Mouse (Mus musculus) c-Kit-positive CD71-negative TER-119-negative erythroid progenitor cells, embryonic 14.5 days (primary cell): ENCODE results near the gene Pinlyp.
"Not testable (repeated sequence)": the region's sequence is repeated elsewhere in the genome, so short reads cannot be mapped to it uniquely, and the experiment has no call there.

Source experiments
- DNase-seq: peaks from one replicate; pipeline ENCODE4 v3.0.0-alpha.2; 2013; ENCODE audit warnings: low read depth

Gene Pinlyp

DNA sequence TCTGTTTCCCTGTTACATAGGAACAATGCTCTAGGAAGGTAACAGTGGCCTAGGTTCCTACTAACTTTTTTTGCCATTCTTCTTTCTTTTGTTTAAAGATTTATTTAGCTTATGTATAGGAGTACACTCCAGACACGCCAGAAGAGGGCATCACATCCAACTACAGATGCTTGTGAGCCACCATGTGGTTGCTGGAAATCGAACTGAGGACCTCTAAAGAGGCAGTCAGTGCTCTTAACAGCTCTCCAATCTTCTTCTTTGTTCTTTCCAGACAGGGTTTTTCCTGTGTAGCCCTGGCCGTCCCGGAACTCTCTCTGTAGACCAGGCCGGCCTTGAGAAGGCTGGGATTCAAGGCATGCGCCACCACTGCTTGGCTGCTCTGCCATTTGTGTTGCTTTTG, 20.9 kb downstream of the Pinlyp start:
- DNase-seq = no peak

DNA sequence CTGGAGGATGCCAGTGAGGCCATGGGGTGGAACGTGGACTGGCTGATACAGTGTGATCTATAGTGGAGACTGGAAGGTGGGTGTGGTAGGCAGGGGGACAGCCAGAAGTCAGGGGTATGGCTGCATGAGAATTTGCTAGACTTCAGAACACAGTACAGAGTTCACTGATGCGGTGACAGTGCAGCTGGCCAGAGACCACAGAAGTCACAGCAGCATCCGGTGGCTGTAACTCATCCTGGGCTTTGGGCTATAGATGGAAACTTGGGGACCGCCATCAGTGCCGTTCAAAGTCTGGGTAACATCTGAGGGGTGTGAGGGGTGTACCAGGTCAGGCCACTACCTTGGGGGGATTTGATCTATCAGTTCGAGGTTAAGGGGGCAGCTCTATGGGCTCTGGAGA, 22.2 kb downstream of the Pinlyp start:
- DNase-seq = no peak

DNA sequence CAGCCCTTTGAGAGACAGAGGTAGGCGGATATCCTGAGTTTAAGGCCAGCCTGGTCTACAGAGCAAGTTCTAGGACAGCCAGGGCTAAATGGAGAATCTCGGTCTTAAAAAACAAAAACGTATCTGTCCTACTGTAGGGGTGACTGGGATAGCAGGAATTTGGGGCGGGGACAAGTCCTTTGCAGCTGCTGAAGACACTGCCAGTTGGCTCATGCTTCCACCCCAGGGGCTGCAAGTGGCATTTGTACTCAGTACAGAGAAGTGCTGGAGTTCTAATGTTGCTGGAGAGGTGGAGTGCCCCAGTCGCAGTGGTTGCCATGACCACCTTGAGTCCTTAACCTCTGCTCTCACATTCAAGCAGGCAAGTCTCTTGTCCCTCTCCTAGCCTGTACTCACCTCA, 23.1 kb downstream of the Pinlyp start:
- DNase-seq = no peak

DNA sequence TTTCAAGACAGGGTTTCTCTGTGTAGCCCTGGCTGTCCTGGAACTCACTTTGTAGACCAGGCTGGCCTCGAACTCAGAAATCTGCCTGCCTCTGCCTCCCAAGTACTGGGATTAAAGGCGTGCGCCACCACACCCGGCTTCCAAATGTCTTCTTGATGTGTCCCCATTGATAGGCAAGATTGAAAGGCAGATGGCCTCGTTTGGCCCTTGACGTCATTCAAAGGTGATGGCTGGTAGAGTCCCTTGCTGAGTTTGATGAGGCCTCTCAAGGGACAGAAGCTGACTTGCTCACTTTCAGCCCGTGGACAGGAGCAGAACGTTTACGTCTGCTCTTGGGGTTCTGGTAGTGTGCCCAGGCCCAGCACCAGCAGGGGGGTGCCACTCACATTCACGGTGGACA, 25.9 kb downstream of the Pinlyp start:
- not testable (repeated sequence) for DNase-seq

DNA sequence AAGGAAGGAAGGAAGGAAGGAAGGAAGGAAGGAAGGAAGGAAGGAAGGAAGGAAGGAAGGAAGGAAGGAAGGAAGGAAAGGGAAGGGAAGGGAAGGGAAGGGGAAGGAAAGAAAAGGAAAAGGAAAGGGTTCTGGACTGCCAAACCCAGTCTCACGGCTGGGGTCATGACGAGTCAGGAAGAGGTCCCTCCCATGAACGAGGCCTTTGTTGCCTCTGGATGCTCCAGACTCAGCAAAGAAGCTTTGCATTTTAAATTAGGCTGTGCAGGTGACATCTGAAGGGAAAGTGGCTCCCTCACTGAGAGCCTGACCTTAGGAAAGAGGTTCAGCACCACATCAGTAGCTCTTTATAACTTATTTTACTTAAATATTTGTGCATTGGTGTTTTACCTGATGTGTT, 26.8 kb downstream of the Pinlyp start:
- DNase-seq = no peak

DNA sequence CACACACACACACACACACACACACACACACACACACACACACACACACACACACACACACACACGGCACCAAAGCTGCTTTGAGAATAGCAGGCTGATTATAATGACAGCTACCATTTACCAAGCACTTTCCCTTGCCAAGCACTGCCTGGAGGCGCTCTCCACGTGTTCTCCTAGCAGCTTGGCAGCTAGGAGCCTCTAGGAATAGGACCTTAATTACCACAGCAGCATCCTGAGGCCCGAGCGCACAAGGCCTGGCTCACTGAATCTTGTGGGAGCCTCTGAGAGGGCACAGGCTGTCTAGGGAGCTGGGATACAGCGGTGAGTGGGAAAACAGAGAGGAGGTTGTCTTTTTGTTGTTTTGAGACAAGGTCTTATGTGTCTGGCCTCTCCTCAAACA, 28.3 kb downstream of the Pinlyp start:
- no peak for DNase-seq

DNA sequence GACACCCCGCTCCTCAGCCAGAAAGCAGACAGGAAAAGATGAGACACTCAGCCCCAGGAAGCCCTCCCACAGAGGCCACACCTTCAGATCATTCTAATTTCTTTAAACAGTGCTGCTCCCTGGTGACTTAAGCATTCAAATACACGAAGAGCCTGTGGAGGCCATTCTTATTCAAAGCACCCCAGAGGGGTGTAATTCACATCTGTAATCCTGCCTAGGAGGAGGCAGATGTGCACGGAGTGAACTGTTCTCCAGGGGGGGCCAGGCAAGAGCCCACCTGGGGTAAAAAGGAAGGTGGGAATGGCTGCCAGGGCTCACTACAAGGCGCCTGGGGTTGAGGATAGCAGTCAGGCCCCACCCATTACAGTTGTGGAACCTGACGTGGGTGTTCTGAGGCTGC, 28.8 kb downstream of the Pinlyp start:
- no peak for DNase-seq

DNA sequence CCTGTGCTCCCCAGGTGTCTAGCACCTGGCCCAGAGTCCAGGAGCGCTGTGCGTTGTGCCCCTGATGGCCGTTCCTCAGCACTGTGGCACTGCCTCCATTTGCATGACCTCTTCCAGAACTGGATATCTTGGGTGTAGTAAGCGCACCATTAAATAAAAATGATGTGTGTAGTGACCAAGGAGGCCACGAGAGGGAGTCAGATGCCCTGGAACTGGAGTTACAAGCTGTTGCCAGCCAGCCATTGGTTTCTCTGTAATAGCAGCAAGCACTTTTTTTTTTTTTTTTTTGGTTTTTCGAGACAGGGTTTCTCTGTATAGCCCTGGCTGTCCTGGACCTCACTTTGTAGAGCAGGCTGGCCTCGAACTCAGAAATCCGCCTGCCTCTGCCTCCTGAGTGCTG, 29.6 kb downstream of the Pinlyp start:
- not testable (repeated sequence) for DNase-seq

DNA sequence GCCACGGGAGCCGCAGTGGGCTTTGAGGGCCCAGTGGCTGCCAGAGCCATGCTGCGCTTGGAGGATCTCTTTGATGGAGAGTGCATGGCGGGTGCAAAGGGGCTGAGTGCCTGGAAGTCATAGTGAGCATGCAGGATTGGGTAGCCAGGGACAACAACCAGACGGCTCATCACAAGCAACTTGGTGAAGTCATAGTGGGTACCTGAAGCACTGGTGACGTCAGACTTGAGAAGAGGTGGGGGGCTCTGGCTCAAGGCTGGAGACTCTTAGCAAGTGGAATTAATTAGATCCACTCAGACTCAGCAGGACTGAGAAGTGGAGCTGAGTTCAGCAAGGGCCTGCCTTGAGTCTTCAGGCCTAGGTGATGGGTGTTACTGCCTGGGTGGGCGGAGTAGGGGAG, 33.6 kb downstream of the Pinlyp start, which contains the start of gene AC161166.1:
TSS of gene AC161166.1 (minus strand) at position 101 of the 400 bp plus-strand sequence.
- DNase-seq = no peak

DNA sequence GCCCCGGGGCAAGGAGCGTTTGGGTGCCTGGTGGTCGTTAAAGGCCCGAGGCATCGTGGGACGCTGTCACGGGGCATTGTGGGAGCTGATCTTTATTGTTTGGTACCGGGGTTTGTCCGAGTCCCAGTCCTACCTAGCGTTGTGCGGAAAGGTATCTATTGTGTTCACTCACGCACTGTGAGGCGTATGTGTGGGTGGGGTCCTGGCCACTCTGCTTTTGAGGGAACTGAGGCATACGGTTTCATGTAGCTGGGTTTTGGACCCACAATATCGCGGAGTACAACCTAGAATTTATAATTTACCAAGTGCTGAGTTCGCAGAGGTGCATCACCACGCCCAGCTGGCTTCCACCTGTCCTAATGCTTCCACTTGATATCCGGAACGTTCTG, 38.2 kb downstream of the Pinlyp start:
- no peak for DNase-seq

DNA sequence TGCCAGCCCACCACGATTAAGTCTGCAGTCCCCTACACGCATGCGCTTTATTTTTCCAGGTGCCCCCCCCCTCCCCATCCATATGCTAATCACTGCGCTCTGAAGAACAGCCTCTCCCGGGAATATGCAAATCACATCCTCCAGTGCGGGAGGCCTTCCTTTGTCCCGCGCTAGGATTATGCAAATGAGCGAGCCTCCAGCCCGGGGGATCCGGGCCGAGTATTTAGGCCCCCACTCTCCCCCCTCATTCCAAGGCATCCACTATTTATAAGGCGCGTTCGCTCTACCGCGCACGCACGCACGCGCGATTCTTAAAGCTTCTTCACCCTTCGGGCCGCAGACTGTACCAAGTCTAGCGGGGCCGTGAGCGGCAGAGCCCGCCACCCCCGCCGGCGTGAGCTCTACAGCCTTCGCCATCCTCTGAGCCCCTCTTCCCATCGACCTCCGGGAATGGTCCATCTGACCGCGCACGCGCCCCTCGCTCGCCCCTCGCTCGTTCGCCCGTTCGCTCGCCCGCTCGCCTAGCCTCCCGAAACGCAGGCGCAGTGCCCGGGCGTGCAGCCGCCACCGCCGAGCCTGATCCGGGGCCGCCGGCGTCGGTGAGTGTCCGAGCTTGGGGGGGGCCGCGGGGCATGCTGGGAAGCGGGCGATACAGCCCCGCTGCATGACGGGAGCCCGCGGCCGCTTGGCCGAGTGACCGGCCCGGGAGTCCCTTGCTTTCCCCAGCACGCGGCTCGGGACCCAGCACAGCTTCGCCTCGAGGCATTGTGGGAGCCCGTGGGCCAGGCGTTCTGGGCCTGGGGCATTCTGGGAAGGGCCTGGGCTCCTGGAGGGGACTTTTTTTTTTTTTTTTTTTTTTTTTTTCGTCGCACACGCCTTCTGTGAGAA, 38.8 kb downstream of the Pinlyp start, which contains the start of gene Zfp428:
TSS of gene Zfp428 (plus strand) at position 169 of the 888 bp plus-strand sequence.
- DNase-seq = peak; percentile 38

DNA sequence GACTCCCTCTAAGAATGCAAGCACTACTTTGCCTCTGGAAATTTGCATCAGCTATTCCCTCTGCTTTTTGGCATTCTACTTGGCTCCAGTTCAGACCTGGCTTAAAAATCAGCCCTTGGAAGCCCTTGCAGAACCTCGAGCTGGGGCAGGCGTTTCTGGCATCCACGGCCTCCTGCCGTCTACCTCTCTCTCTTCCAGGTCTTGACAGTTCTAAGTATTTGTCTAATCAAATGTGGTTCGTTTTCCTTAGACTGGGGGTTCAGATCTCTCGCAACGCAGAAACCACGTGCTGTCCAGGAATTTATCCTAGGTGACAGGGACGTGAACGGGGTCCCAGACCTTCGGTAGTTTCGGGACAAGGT, 39.5 kb downstream of the Pinlyp start:
- DNase-seq = no peak

DNA sequence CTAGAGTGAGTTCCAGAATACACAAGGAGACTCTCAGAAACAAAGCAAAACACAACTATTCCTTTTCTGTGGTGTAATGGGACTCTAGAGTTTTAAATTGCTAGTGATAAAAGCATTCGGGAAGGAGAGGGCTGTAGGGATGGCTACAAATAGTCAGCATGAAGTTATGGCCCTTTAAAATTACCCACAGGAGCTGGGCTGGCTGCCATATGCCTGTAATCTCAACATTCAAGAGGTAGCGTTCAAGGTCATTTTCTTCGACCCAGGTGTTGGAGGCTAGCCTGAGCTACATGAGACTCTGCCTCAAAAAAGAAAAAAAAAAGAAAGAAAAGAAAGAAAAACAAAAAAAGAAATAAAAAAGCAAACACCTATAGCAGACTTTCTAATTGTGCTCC, 39.9 kb downstream of the Pinlyp start:
- DNase-seq = no peak

DNA sequence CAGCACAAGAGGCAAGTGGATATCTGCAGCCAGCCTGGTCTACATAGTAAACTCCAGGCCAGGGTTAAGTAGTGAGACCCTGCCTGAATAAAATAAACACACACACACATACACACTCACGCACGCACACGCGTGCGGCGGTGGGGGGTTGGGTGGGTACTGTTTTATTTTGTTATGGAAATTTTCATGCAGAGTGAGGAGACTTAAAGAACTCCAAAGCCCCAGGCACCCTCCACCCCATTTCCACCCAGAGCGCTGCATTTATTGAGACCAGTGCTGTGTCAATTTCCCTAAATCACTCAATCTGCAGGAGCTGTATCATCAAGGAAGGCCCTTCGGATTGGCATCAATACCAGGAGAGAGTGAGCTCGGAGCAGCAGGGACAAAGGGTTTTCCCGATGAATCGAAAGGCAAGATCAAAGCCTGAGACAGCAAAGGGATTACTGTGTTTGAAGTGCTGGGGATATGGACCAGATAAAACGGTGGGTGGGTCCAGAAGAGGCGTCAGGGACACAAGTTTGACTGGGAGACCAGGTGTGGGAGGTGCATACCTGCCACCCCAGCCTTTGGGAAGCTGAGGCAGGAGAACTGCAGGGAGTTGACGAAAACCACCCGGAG, 40.4 kb downstream of the Pinlyp start:
- DNase-seq = no peak

DNA sequence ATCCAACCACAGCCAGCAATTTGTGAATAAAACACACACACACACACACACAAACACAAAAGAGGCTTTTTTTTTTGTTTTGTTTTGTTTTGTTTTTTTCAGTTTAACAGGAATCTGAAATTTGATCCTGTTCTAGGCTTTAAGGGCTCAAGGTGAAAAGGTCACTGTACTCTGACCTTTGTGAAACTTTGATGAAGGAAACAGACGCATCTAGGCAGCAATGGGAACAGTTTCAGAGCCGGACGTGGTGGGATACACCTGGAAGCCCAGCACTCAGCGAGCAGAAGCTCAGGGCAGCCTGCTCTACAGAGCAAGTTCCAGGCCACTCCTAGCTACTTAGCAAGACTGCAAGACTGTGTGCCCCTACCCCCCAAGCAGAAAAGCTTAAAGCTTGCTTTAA, 41.0 kb downstream of the Pinlyp start:
- no peak for DNase-seq

DNA sequence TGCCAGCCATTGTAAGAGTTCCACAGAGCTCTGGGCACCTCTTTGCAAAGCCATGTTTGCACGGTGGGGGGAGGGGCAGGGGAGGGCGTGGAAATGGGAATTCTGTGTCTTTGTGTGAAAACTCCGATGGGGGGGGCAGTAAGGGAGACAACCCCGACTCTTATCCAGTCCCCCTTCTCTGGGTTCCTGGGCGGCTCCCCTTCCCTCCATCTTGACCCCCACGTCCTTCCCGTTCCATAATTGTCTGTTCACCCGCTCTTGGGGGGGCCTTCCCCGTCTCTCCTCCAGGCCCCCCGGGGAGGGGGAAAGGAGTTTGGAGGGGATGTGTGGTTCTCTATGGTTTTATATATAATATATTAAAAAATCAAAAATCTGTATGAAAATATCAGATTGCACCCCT, 41.9 kb downstream of the Pinlyp start:
- DNase-seq = no peak

DNA sequence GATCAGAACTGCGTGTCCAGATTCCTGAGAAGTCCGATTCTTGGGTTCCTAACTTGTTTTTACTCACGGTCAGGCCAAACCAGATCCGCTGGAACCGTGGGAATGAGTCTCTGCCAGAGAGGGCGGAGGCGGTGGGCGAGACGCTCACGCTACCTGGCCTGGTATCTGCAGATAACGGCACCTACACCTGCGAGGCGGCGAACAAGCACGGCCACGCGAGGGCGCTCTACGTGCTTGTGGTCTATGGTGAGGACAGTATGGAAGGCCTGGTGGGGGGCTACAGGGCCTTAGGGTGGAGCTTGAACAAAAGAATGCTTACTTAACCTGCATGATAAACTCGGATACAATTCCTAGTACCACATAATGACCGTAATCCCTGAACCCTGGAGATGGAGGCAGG, 44.4 kb downstream of the Pinlyp start:
- DNase-seq = no peak

DNA sequence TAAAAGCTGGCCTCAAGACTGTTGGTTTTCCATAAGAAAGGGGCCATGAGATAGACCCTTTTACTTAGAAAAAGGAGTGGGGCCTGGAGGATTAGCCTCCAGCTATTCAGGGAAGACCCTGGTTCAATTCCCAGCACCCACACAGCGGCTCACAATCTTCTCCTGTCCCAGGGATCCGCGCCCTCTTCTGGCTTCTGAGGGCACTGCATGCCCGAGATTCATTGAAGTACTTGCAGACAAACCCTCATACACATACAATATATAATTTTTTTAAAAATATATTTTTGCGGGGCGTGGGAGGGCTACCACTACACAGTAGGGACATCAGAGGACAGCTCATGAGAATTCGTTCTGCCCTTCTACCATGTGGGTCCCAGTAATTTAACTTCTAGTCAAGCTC, 45.0 kb downstream of the Pinlyp start:
- DNase-seq = peak; percentile 58

DNA sequence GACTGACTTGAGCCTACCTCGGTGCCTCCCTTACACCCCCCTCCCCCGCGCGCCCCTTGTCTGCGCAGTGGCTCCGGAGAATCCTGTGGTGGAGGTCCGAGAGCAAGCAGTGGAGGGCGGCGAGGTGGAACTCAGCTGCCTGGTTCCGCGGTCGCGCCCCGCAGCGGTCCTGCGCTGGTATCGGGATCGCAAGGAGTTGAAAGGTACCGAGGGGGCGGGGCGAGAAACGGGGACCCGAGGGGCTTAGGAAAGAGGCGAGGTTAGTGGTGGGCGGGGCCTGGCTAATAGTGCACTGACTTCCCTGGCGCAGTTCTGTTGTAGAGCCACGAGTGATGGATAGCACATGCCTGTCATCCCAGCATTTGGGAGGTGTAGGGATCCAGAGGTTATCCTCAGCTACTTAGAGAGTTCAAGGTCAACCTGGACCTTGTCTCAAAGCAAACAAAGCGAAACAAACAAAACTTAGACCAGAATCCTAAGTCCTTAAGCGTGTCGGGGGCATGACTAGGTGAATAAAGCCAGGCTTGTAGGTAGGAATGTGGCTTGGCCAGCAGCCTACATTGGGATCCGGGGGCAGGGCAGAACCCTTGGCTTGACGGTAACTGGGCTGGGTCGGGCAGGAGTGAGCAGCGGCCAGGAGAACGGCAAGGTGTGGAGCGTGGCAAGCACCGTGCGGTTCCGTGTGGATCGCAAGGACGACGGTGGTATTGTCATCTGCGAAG, 45.9 kb downstream of the Pinlyp start:
- DNase-seq = no peak
